Mouse (Mus musculus): ENCODE measurements around the gene Klhl24. TPM values are rescaled to one million over a fixed set of nuclear protein-coding genes. Genes with fewer than 3 reads are reported as not detected.
A peak's percentile ranks its signal among the peaks of the same experiment; 100 is the strongest.

The Klhl24 gene
- total RNA-seq, 1 experiment from 2014 or later, result 127 TPM

DNA sequence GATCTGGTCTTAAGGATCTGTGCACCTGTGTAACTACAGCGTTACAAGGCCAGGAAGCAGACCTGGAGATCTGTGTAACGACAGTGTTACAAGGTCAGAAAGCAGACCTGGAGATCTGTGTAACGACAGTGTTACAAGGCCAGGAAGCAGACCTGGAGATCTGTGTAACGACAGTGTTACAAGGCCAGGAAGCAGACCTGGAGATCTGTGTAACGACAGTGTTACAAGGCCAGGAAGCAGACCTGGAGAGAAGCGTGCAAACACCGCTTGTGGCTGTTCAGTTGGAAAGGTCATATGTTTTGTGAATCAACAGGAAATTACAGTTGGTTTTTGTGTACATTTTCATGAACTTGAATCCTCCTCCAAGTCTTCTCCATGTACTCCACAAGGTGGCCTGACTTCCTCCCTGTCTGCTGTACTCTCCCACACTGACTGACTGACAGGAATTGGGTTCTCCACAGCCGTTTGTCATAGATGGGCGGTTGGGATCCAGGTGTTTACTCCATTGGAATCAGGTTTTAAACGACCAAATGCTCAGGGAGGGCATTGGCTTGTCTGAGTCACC, 29.1 kb downstream of the Klhl24 start:
- peak; percentile 58 to 71 for ATAC-seq (replicated peaks in 1 of 2; ENCODE audit: insufficient read depth in 1 of 2, low FRiP score in 2 of 2, low TSS enrichment in 1 of 2, low read depth in 1 of 2, poor library complexity in 2 of 2, severe bottlenecking in 2 of 2)

DNA sequence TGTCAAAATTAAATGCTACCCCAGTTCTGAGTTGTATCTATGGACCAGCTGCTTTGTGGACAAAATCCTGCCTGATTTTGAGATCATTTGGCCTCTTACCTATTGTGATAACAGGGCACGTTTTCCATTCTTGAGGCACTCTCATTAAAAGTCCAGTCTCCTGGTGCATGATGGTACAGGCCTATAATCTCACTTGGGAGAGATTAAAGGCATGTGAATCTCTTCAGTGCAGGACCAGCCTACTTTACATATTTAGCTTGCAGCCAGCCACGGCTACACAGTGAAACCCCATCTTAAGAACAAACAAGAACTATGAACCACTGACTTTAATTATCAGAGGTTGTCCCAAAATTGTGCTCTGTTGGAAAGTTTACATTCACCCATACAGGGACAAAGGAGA, 33.1 kb downstream of the Klhl24 start:
- no peak for ATAC-seq (replicated peaks in 1 of 2; ENCODE audit: insufficient read depth in 1 of 2, low FRiP score in 2 of 2, low TSS enrichment in 1 of 2, low read depth in 1 of 2, poor library complexity in 2 of 2, severe bottlenecking in 2 of 2)

DNA sequence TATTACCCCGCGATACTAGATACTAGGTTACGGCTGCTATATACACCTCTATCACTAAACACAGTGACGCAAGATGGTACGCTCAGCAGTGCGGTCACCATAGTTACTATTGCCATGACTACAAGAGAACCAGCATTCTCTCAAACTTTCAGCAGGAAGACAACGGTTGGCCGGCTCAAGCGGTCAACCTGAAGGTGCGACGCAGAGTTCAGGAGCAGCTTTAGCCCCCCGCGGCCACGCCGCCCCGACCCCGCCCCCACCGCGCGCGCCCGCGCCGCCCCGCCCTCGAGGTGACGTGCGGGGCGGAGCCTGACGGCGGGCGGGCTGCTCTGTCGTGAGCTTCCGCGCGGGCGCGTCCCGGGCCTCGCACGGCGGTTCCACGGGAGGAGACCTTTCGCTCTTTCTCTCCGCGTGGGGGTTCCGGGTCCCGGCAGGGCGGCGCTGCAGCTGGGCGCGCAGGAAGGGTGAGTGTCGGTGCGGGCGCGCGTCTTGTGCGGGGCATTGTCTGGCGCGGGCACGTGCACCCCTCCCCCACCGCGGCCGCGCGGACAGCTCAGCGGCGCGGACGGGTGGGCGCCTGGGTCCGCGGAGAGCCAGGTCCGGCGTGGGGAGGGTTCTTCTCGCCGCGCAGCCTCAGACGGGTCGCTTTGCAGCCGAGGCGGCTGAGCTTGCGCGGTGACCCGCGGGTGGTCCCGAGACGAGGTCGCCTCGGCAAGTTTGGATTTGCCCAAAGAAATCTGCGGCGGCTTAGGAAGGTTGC, 43.6 kb downstream of the Klhl24 start, which contains the start of gene Yeats2:
Gene Yeats2, plus strand, starts transcription at position 292 of the 760 bp plus-strand sequence.
- peak; percentile 80 to 82 for ATAC-seq (replicated peaks in 1 of 2; ENCODE audit: insufficient read depth in 1 of 2, low FRiP score in 2 of 2, low TSS enrichment in 1 of 2, low read depth in 1 of 2, poor library complexity in 2 of 2, severe bottlenecking in 2 of 2)

DNA sequence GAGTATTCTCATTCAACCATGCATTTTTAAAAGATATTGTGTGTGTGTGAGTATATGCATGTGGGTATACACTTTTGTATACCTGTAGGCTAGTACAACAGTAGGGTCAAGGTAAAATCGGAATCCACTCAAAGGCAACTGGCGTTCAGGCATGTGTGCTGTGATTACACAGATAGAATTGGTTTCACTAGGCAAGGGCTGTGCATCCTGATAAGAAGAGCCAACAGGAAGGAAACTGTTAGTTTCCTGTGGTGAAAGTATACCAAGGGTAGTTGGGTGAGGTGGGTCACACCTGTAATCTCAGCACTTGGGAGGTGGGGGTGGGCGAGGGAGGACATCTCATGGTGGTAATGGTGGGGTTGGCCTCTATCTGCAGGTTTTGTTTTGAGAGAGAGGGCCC, 47.2 kb downstream of the Klhl24 start:
- ATAC-seq (replicated peaks in 1 of 2; ENCODE audit: insufficient read depth in 1 of 2, low FRiP score in 2 of 2, low TSS enrichment in 1 of 2, low read depth in 1 of 2, poor library complexity in 2 of 2, severe bottlenecking in 2 of 2), result no peak

DNA sequence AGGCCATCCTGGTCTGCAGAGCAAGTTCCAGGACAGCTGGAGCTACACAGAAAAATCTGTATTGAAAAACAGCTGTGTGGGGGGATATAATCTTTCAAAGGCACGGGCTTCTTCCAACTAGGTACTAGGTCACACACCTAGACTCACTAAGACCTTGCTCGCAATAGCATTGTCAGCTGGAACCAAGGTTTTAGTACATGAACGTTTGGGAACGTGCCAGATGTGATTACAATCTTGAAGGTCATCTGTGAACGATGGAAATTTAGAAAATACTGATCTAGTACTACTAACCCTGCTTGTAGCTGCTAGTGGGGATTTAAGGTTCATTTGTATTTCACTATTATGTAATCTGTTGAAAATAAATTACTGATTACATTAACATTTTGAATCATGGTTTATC, 54.6 kb downstream of the Klhl24 start:
- ATAC-seq (replicated peaks in 1 of 2; ENCODE audit: insufficient read depth in 1 of 2, low FRiP score in 2 of 2, low TSS enrichment in 1 of 2, low read depth in 1 of 2, poor library complexity in 2 of 2, severe bottlenecking in 2 of 2), result no peak

DNA sequence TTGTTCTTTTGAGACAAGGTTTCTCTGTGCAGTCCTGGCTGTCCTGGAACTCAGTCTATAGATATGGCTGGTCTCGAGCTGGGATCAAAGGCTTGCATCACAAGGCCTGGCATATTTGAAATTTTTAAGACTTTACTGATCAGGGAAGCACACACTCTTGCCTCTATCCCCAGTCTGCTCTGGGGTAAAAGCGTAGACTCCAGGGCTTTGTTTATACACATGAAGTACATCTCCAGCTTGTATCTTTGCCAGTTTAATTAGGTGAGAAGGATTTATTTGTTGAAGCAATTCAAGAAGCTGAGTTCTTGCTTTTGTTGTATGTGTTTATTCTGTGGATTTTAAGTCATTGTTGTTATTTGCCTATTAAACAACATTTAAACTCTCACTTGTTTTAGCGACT, 56.4 kb downstream of the Klhl24 start:
- ATAC-seq (replicated peaks in 1 of 2; ENCODE audit: insufficient read depth in 1 of 2, low FRiP score in 2 of 2, low TSS enrichment in 1 of 2, low read depth in 1 of 2, poor library complexity in 2 of 2, severe bottlenecking in 2 of 2), result no peak

DNA sequence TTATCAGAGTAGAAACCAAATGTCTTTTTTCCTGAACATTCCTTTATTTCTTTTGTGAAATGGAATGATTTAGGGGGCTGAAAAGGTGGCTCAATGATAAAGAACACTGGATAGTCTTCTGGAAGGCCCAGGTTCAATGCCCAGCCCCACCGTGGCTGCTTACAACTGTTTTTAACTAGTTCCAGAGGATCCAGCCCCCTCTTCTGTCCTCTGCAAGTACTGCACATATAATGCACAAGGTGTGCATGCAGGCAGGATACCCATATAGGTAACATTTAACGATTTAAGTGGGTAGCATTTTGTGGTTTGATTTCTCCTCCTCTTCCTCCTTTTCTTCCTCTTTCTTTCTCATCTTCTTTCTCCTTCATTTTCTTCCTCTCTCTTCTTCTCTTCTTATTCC, 62.8 kb downstream of the Klhl24 start:
- no peak for ATAC-seq (replicated peaks in 1 of 2; ENCODE audit: insufficient read depth in 1 of 2, low FRiP score in 2 of 2, low TSS enrichment in 1 of 2, low read depth in 1 of 2, poor library complexity in 2 of 2, severe bottlenecking in 2 of 2)

DNA sequence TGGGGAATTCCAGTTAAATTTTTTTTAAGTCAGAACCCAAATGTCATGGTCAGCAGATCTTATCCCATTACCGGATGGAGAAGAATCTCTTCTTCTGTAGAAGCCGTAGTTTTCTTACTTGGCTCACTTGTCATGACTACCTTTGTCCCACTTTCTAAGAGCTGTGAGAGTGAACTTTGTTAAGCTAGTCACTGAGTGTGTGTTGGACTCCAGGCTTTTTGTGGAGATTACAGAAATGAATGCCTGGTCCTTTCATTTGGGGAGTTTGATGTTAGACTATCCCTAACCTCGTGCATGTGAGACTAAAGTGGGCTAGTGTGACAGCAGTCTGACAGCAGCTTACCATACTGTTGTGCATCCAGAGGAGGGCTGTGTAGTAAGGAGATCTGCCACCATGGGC, 71.7 kb downstream of the Klhl24 start:
- ATAC-seq (replicated peaks in 1 of 2; ENCODE audit: insufficient read depth in 1 of 2, low FRiP score in 2 of 2, low TSS enrichment in 1 of 2, low read depth in 1 of 2, poor library complexity in 2 of 2, severe bottlenecking in 2 of 2), result no peak

DNA sequence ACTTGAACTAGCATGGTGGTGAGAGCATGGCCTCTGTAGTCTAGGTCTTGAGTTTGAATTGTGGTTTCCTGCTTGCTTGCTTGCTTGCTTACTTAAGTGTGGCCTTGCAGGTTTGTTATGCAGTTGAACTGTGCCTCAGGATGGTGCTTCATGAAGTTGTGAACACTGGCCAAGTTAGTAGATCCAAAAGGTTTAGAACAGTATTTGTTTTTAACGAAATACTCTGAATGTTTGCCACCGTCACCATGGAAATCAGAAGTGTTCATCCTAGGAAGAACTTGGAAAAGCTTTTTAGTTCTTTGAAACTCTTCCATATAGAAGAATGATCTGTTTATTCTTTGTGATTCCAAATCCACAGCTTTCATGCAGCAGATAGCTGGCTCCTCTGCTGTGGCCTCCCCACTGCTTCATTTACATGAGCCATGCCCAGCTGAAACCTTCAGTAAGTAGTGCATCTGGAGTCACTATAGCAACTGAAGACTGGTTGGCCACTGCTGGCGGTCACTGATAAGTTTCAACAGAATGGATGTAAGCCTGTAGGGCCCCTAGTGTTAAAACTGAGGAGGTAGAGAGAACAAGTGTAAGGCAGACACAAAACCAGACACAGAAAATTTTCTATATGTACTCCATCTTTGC, 72.2 kb downstream of the Klhl24 start:
- no peak; a peak in 1 of 4 replicates for ATAC-seq (replicated peaks in 1 of 2; ENCODE audit: insufficient read depth in 1 of 2, low FRiP score in 2 of 2, low TSS enrichment in 1 of 2, low read depth in 1 of 2, poor library complexity in 2 of 2, severe bottlenecking in 2 of 2)

Other genes starting within 250 kb of the Klhl24 start
- 163 and 192 TPM in 2 replicates for gene Klhl6, start 114.5 kb upstream of the Klhl24 start, total RNA-seq (2017)
- 26.5 and 30.3 TPM in 2 replicates for gene Yeats2, start 43.5 kb downstream of the Klhl24 start, total RNA-seq (2017)
- not detected in 2 replicates for gene Map6d1, start 143.8 kb downstream of the Klhl24 start, total RNA-seq (2017)
- 78.4 and 234 TPM in 2 replicates for gene Parl, start 204.8 kb downstream of the Klhl24 start, total RNA-seq (2017)
- 0.13 and 2.3 TPM in 2 replicates for gene Cyp2ab1, start 227.9 kb downstream of the Klhl24 start, total RNA-seq (2017)